Comparison of ENCODE assay signal across 14 mouse cellular contexts in genomic region chr11:77781088-77781487, GRCm38 (mm10). TPM values are rescaled to one million over a fixed set of nuclear protein-coding genes. Genes with fewer than 3 reads are reported as not detected.
DNase-seq lines count a peak whose midpoint lies in the region; ATAC-seq and TF ChIP-seq lines count a peak whose summit lies in the region.
"Had no signal": no experiment of that assay in that cellular context is flagged by ENCODE, and none has a peak within 500 bp of the region (broad histone marks: within the 10 kb centered on the region; RNA-seq: fewer than 3 reads in every experiment).

No protein-coding gene starts in this region.

- no peaks in the 10 kb centered on the region for H3K9me3 ChIP-seq in liver, embryonic 15.5 days (replicated peaks)
- H3K9me3 ChIP-seq: heart, embryonic 13.5 days; megakaryocyte, embryonic 14.5 days had no signal

- ATAC-seq in liver, embryonic 15.5 days (ENCODE audit: insufficient read depth) = no peak
- ATAC-seq in erythroid progenitor cell, adult 5-6 weeks (replicated peaks; ENCODE audit: low FRiP score, poor library complexity, severe bottlenecking) = no peak
- ATAC-seq in CD4-positive, CD25-positive, alpha-beta regulatory T cell, adult 4 months = no peak
- ATAC-seq: hindbrain, embryonic 16.5 days had no signal

- peak; percentile 62 to 77 for DNase-seq in cerebellum, adult 2 months
- DNase-seq in cerebellum, postnatal 4 days (ENCODE audit: low spot score in 2 of 2) = no peak
- DNase-seq in 3134 (ENCODE audit: extremely low read depth, insufficient read length, low spot score) = peak; percentile 65
- peak; percentile 46 for DNase-seq in brain, adult 2 months (ENCODE audit: low read depth, low spot score)
- no peak for DNase-seq in testis, postnatal 14 days (ENCODE audit: low spot score)

- H3K27ac ChIP-seq in cerebellum, adult 2 months (ENCODE audit: insufficient read depth, low read length) = no peak overlapping the region
- H3K27ac ChIP-seq in liver, embryonic 15.5 days (replicated peaks) = peak overlapping the region; percentile 54; the same call in 1 of the 2 replicates

- H3K36me3 ChIP-seq in liver, embryonic 15.5 days (replicated peaks) = peaks cover 42% of the 10 kb centered on the region

- peaks cover 52% of the 10 kb centered on the region for H3K4me1 ChIP-seq in cerebellum, adult 2 months (ENCODE audit: control insufficient read depth, insufficient read depth, low read length)
- H3K4me1 ChIP-seq in liver, embryonic 15.5 days (replicated peaks) = peaks cover 78% of the 10 kb centered on the region

- no peak overlapping the region for H3K9ac ChIP-seq in liver, embryonic 15.5 days
- H3K9ac ChIP-seq: heart, embryonic 13.5 days had no signal

- H3K27me3 ChIP-seq in cerebellum, adult 2 months (ENCODE audit: control insufficient read depth, insufficient read depth, low read length) = no peaks in the 10 kb centered on the region
- H3K27me3 ChIP-seq in liver, embryonic 15.5 days = no peaks in the 10 kb centered on the region
- H3K27me3 ChIP-seq: CH12.LX; heart, embryonic 13.5 days; megakaryocyte, embryonic 14.5 days had no signal

- no peak overlapping the region for H3K4me2 ChIP-seq in liver, embryonic 15.5 days
- H3K4me2 ChIP-seq: heart, embryonic 13.5 days had no signal

- no peak for TF ChIP-seq CTCF in cerebellum, adult 2 months (IDR thresholded peaks at IDR 0.05; ENCODE audit: borderline replicate concordance, insufficient read depth, low read depth, low read length)

- WGBS in cerebellum, adult 2 months = 33% methylated on average over 7 of the region's 7 CpGs
- WGBS in liver, embryonic 15.5 days (ENCODE audit: insufficient replicate concordance) = 72% methylated on average over 7 of the region's 7 CpGs

- no peak overlapping the region for H3K4me3 ChIP-seq in cerebellum, adult 2 months (replicated peaks; ENCODE audit: insufficient read depth, low read depth, low read length)
- H3K4me3 ChIP-seq in liver, embryonic 15.5 days (replicated peaks) = no peak overlapping the region
- H3K4me3 ChIP-seq: heart, embryonic 13.5 days; megakaryocyte, embryonic 14.5 days had no signal

- no peak for TF ChIP-seq POLR2A in cerebellum, adult 2 months (IDR thresholded peaks at IDR 0.05; ENCODE audit: borderline replicate concordance, insufficient read depth, low read length)

RNA-seq across cellular contexts. Expression of gene Gm10277, which starts 6.5 kb away (rescaled TPM):
- polyA plus RNA-seq in cerebellum, adult 2 months (2012; rRNA removed) = not detected in 2 replicates
- polyA plus RNA-seq in liver, embryonic 15.5 days (2015; fragmentation: Nextera tagmentation; extraction: Ambion mirVana) = 0.39 and 0.85 TPM in 2 replicates
- total RNA-seq in erythroid progenitor cell, adult 5-6 weeks (2015; ENCODE audit: low replicate concordance) = not detected in 2 replicates
- not detected in 2 replicates for total RNA-seq in erythroid progenitor cell, adult 5-6 weeks (2017; ENCODE audit: low replicate concordance)
- polyA plus RNA-seq in CD4-positive, CD25-positive, alpha-beta regulatory T cell, adult 4 months (2017; shearing (Covaris generic)) = under 1 TPM; 0.32 to 0.34 TPM
- total RNA-seq: CH12.LX; left cerebral cortex, postnatal 10 days had no signal

RNA-seq across cellular contexts. Expression of gene Myo18a, which starts 18.0 kb away (rescaled TPM):
- polyA plus RNA-seq in cerebellum, adult 2 months (2012; rRNA removed) = 56.5 and 62.1 TPM in 2 replicates
- 14.4 and 15.7 TPM in 2 replicates for polyA plus RNA-seq in liver, embryonic 15.5 days (2015; fragmentation: Nextera tagmentation; extraction: Ambion mirVana)
- total RNA-seq in erythroid progenitor cell, adult 5-6 weeks (2015; ENCODE audit: low replicate concordance) = 8.8 and 12.6 TPM in 2 replicates
- total RNA-seq in erythroid progenitor cell, adult 5-6 weeks (2017; ENCODE audit: low replicate concordance) = 24.8 and 48.5 TPM in 2 replicates
- polyA plus RNA-seq in CD4-positive, CD25-positive, alpha-beta regulatory T cell, adult 4 months (2017; shearing (Covaris generic)) = 10 to 100 TPM; 21.4 to 28.9 TPM

RNA-seq across cellular contexts. Expression of gene Cryba1, which starts 56.0 kb away (rescaled TPM):
- polyA plus RNA-seq in cerebellum, adult 2 months (2012; rRNA removed) = not detected in 2 replicates
- polyA plus RNA-seq in liver, embryonic 15.5 days (2015; fragmentation: Nextera tagmentation; extraction: Ambion mirVana) = not detected in 2 replicates
- total RNA-seq in erythroid progenitor cell, adult 5-6 weeks (2015; ENCODE audit: low replicate concordance) = not detected in 2 replicates
- total RNA-seq in erythroid progenitor cell, adult 5-6 weeks (2017; ENCODE audit: low replicate concordance) = not detected in 2 replicates
- polyA plus RNA-seq in CD4-positive, CD25-positive, alpha-beta regulatory T cell, adult 4 months (2017; shearing (Covaris generic)) = not detected
- total RNA-seq: CH12.LX; common myeloid progenitor, adult 5-6 weeks; left cerebral cortex, postnatal 10 days had no signal

Comparison
In these comparisons a context has a peak if more than half of its experiments do, and no peak if none do; other contexts are left out.
1. DNase-seq: peak in cerebellum, adult 2 months (2 of 2), 3134 (single experiment) and brain, adult 2 months (single experiment); none in cerebellum, postnatal 4 days (0 of 2) and testis, postnatal 14 days (single experiment).